Mouse (Mus musculus) CH12F3 (cell line): ENCODE measurements around the gene Ric1.
"Not testable (repeated sequence)": the region's sequence is repeated elsewhere in the genome, so short reads cannot be mapped to it uniquely, and the experiment has no call there.

Source experiments
- in situ Hi-C: fragments of 300-500 bp; cut with MboI; formaldehyde crosslinking; loops from 2 replicates; pipeline ENCODE4 v1.14.3; 2020; ENCODE audit warnings: low sequenced_read_pairs

Gene Ric1

GRCm38 (mm10) chr19:29523230-29523582 lies 1.1 kb downstream of the Ric1 start:
- in situ Hi-C loops = loop anchor here (25.0 kb wide), 1 partner anchor 461 kb away; no protein-coding TSS in a partner anchor

DNA sequence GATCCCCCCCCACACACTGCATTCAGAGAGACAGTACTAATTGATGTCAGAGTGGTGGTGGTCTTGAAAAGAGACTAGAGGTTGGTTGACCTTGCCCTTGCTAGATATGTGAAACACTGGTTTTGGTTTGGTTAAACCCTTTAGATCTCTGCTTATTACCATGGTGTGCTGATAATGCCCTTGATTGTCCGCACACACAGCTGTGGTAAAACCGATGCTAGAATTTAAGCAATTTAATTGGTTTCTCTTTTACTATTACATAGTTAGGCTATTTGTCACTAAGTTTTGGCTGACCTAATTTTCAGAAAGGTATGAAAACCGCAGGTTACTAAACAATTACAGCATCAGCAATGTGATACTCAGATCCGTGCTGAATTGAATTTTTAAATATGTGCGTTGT lies 1.6 kb downstream of the Ric1 start:
- in situ Hi-C loops = loop anchor here (25.0 kb wide), 1 partner anchor 461 kb away; no protein-coding TSS in a partner anchor

- in situ Hi-C loops = loop anchor here (25.0 kb wide), 1 partner anchor 462 kb away; no protein-coding TSS in a partner anchor
Measured at GRCm38 (mm10) chr19:29524614-29525013, 2.5 kb downstream of the Ric1 start.

DNA sequence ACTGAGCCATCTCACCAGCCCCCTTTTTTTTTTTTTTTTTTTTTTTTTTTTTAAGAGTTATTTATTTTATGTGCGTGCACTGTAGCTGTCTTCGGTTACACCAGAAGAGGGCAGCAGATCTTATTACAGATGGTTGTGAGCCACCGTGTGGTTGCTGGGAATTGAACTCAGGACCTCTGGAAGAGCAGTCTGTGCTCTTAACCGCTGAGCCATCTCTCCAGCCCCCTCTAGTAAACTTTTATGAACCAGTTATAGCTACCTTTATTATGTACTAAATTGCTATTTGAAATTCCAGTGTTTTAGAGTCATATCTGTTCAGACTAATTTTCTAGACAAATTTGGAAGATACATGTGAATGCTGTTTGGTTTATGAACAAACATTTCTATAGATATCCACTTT lies 3.5 kb downstream of the Ric1 start:
- in situ Hi-C loops = not testable (repeated sequence)

GRCm38 (mm10) chr19:29526837-29527236 lies 4.8 kb downstream of the Ric1 start:
- in situ Hi-C loops = no loop called here

DNA sequence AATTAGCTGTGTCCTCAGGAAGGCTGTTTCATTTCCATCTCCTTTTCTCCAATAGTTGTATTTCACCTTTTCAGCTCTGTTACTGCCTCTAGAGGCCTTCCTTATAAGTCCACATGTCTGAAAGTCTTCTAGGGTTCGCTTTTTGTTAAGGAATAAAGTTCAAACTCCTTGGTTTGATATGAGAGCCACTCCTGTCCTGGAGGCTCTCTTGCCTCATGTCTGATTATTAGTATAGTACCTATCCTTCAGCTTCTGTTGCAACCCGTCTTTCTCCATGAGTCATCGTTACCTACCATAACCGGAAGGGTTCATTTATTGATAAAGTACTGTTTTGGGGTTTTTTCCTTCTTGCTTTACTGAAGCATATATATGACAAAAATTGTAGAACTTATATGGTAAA lies 5.2 kb downstream of the Ric1 start:
- in situ Hi-C loops = no loop called here

GRCm38 (mm10) chr19:29528568-29528967 lies 6.5 kb downstream of the Ric1 start:
- in situ Hi-C loops = no loop called here

- in situ Hi-C loops = no loop called here
Measured at GRCm38 (mm10) chr19:29534030-29534429, 11.9 kb downstream of the Ric1 start.

DNA sequence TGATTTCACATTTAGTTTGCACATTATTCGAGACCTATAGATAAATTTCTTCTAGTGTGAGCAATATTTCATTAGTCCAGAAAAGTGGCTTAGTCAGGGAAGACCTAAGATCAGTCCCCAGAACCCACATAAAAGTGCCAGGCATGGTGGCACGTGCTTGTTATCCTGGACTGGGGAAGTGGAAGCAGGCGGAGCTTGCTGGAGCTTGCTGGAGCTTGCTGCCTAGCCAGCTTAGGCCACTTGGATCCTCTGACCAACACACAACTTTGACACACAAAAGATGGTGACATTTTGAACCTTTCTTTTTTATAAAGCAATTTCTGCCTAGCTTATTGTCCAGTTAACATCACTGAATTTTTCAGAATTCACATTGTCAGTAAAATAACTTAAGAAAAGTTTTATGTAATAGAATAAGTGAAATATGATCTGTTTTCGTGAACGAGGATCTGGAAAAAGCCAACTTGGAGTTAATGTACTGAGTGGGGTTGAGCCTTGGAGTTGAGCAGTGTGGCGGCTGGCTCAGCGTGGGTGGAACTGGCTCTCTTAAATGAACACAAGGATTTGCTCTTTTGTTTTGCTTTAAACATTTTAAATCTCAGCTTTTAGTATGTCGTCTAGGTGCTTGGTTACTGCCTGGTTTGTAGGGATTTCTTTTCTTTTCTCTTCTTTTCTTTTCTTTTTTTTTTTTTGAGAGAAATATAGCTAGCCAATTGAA lies 20.3 kb downstream of the Ric1 start:
- in situ Hi-C loops = no loop called here

GRCm38 (mm10) chr19:29544026-29544425 lies 21.9 kb downstream of the Ric1 start:
- in situ Hi-C loops = no loop called here

GRCm38 (mm10) chr19:29550618-29551017 lies 28.5 kb downstream of the Ric1 start:
- in situ Hi-C loops = no loop called here

DNA sequence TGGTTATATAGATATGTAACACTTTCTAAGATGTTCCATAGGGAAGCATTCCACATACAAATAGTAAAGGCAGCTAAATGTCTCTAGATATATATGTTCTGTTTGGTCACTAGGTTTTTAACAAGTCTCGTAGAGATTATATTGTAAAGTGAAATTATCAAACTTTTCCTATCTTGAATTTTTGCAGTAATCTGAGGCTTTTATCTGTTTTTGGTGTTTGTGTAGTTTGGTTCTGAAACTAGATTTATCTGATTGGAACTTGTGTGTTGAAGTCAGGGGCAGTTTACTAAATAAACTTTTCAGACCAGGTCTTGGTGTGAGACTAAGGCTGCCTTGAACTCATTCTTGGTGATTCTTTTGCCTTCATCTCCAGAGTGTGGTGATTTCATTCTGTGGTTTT lies 29.0 kb downstream of the Ric1 start:
- in situ Hi-C loops = no loop called here

- in situ Hi-C loops = not testable (repeated sequence)
Measured at GRCm38 (mm10) chr19:29551980-29552379, 29.9 kb downstream of the Ric1 start.

DNA sequence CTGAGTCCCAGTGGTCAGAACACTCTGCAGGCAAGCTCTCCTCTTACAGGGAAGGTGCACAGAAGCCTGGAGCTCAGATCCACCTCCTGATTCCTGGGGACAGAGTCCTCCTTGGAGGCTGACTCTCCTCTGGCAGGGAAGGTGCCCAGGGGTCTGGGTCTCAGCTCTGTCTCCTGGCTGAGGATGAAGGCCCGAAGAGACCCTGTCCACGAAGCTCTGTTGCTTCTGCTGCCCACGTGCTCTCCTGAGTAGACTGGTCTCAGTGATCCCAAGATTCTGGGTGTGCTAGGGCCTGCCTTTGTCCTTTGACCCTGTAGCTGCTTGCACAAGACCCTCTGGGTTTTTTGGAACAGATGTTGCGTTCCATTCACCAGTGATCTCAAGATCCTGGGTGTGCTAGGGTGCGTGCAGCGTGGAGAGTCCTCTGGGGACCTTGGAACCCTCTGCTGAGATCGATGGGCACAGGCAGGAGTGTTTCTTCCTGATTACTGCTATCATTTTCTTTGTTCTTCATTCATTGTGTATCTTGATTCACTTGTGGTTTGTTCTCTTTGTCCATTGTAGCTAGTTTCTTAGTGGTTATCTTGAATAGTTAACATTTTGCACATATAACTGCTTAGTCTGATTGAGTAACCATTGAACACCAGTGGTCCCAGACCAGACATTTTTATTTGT lies 35.2 kb downstream of the Ric1 start:
- in situ Hi-C loops = not testable (repeated sequence)

GRCm38 (mm10) chr19:29562166-29562565 lies 40.1 kb downstream of the Ric1 start:
- in situ Hi-C loops = no loop called here

GRCm38 (mm10) chr19:29562603-29563002 lies 40.5 kb downstream of the Ric1 start:
- in situ Hi-C loops = no loop called here

- in situ Hi-C loops = no loop called here
Measured at GRCm38 (mm10) chr19:29563258-29563779, 41.2 kb downstream of the Ric1 start.

- in situ Hi-C loops = no loop called here
Measured at GRCm38 (mm10) chr19:29566512-29566911, 44.4 kb downstream of the Ric1 start.

GRCm38 (mm10) chr19:29582439-29582838 lies 60.4 kb downstream of the Ric1 start:
- in situ Hi-C loops = no loop called here

DNA sequence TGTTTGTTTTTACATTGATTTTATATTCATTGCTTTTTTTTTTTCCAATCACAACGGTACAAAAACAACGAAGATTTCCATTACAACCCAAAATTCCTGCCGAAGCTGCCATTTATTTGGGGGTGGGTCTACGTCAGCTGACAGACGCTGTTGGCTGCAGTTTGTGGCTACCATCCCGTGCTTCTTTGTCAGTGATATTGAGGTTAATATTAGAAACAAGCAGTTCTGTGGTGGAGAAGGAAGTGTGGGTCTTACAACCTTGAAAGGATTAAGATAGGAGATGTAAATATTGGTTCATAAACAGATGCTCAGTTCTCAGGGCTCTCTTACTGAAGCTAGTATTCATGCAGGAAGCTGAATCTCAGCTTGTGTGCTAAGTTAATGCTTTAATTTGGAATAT lies 61.7 kb downstream of the Ric1 start:
- in situ Hi-C loops = no loop called here

DNA sequence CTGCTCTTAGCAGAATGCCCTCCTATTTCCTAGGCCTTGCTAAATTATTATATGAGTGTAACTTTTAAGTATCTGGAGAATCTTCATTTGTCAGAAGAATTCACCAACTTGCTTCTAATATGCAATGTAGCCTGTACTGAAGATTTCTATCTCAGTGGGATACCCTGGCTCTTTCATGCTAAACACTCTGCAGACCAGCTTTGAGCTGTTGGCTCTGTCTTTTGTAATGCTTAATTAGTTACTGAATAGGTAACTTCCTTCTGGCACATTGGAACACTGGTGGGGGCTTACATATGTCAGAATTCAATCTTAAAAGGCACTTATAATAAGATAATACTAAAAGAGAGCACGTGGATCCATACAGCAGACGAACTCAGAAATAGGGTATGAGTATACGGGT lies 71.7 kb downstream of the Ric1 start:
- in situ Hi-C loops = not testable (repeated sequence)

GRCm38 (mm10) chr19:29596276-29596675 lies 74.2 kb downstream of the Ric1 start:
- in situ Hi-C loops = no loop called here
